Mouse (Mus musculus) intestine, embryonic 14.5 days (tissue): ENCODE results near the gene A2ml1. TPM values are rescaled to one million over a fixed set of nuclear protein-coding genes. Genes with fewer than 3 reads are reported as not detected.

Experiments
- ATAC-seq: fragments of 200-750 bp; cut with Nextera tagmentation; replicated peaks from 2 replicates; pipeline ENCODE4 v1.8.0; 2017; ENCODE audit warnings: low read depth, moderate number of reproducible peaks, moderate TSS enrichment, moderate library complexity; ENCODE audit not compliant: low FRiP score, low TSS enrichment
- DNase-seq: peaks from one replicate; pipeline ENCODE4 v3.0.0-alpha.2; 2018; ENCODE audit warnings: low spot score
- H3K27ac ChIP-seq: fragments of 300-500 bp; sonication (generic); 2 replicates; pipeline ENCODE4 v1.5.1; 2014; ENCODE audit warnings: low read depth, mild to moderate bottlenecking, control low read depth
- H3K27me3 ChIP-seq: fragments of 300-500 bp; sonication (generic); replicated peaks from 2 replicates; pipeline ENCODE4 v1.6.1; 2014; ENCODE audit warnings: low read length, control low read depth; ENCODE audit not compliant: control insufficient read depth, insufficient read depth
- H3K36me3 ChIP-seq: fragments of 300-500 bp; sonication (generic); 2 replicates; pipeline ENCODE4 v1.6.1; 2014; ENCODE audit warnings: low read length, control low read depth; ENCODE audit not compliant: control insufficient read depth, insufficient read depth
- H3K4me1 ChIP-seq: fragments of 300-500 bp; sonication (generic); replicated peaks from 2 replicates; pipeline ENCODE4 v1.6.1; 2014; ENCODE audit warnings: low read length, control low read depth, mixed read lengths; ENCODE audit not compliant: control insufficient read depth, insufficient read depth
- H3K4me2 ChIP-seq: fragments of 300-500 bp; sonication (generic); 2 replicates; pipeline ENCODE4 v1.6.1; 2014; ENCODE audit warnings: low read length
- H3K4me3 ChIP-seq: fragments of 300-500 bp; sonication (generic); 2 replicates; pipeline ENCODE4 v1.5.1; 2014; ENCODE audit warnings: low read depth, low read length, control low read depth, mixed read lengths
- H3K9ac ChIP-seq: fragments of 300-500 bp; sonication (generic); 2 replicates; pipeline ENCODE4 v1.6.1; 2014; ENCODE audit warnings: mild to moderate bottlenecking, low read length
- H3K9me3 ChIP-seq: fragments of 300-500 bp; sonication (generic); 2 replicates; pipeline ENCODE4 v1.6.1; 2016; ENCODE audit warnings: low read length, control low read depth; ENCODE audit not compliant: control insufficient read depth
- WGBS: fragments of 180-500 bp; shearing (Covaris S2); extraction: QIAGEN DNeasy Blood & Tissue Kit; methylation state at CpG from one replicate; pipeline ENCODE4 v1.1.7; 2014; 5-methylcytosine and 5-hydroxymethylcytosine counted together
- polyA plus RNA-seq: library from polyadenylated mRNA; unstranded; fragments of >200 nt; fragmentation: Nextera tagmentation; extraction: Ambion mirVana; gene quantifications from 2 replicates; pipeline ENCODE4 v1.2.1, GENCODE M21; 2014

Gene A2ml1
- polyA plus RNA-seq, 1 experiment from 2014 or later = 2.5 TPM

DNA sequence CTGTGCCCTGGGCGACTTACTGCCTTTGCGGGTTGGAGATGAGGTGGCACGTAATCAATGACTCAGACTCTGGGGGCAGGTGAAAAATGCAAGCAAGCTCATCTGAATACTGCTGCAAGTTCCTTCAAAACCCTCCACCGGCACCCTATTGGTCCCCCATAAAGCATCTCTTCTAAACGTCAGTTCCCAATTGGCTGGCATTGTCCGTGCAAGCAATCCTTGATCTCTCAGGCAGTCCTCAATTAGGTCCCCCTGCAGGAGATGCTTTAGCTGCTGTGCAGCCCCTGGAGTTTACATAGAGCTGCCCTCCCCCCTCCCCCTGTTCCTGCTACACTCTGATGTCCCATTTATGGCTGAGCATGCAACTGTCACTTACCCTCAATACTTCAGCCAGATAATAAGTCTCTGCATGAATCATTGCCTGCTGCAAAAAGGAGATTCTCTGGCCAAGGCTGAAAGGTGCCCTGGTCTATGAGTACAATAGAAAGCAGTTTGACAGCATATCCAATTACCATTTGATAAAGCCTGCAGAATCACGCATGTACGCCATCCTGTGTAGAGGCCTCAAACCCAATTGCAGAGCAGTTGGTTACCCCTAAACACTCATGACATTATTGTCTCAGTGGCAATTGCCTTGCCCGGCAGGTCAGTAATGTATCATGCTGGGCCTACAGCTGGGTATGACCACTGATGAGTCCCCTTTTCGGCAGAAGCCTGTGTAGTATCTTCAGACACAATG, 21.2 kb upstream of the A2ml1 start:
- Histone ChIP-seq H3K4me1 (peaks cover 5% of the 10 kb centered on the region; the same call in 1 of the 2 replicates), H3K36me3 (no peaks in the 10 kb centered on the region), H3K27me3 (no peaks in the 10 kb centered on the region), H3K9me3 (no peaks in the 10 kb centered on the region), H3K4me2 (no peak overlapping the region), H3K9ac (no peak overlapping the region), H3K4me3 (no peak overlapping the region), H3K27ac (no peak overlapping the region)
- 63% methylated on average over 10 of the region's 10 CpGs for WGBS
- DNase-seq (no peak), ATAC-seq (no peak)

DNA sequence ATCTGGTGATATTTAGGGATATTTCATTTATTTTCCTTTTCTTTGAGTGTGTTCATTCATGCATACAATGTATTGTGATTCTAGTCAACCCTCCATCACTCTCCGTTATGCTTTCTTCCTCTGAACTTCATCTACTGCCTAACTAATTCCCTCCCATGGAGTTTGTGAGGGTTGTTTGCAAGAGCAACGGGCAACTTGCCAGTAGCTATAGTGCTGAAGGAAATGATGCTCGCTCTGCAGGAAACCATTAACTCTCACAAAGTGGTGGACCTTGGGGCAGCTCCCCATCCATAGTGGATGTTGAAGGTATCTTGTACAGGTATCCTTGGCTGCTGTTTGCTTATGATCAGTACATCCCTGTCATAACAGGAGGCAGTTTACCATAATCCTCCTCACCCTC, 20.6 kb upstream of the A2ml1 start:
- Histone ChIP-seq H3K9me3 (no peaks in the 10 kb centered on the region), H3K9ac (no peak overlapping the region), H3K4me3 (no peak overlapping the region), H3K4me1 (peaks cover 5% of the 10 kb centered on the region; the same call in 1 of the 2 replicates), H3K27me3 (no peaks in the 10 kb centered on the region), H3K4me2 (no peak overlapping the region), H3K36me3 (no peaks in the 10 kb centered on the region), H3K27ac (no peak overlapping the region)
- ATAC-seq (no peak), DNase-seq (no peak)
- WGBS = 54% methylated on average over 3 of the region's 3 CpGs

DNA sequence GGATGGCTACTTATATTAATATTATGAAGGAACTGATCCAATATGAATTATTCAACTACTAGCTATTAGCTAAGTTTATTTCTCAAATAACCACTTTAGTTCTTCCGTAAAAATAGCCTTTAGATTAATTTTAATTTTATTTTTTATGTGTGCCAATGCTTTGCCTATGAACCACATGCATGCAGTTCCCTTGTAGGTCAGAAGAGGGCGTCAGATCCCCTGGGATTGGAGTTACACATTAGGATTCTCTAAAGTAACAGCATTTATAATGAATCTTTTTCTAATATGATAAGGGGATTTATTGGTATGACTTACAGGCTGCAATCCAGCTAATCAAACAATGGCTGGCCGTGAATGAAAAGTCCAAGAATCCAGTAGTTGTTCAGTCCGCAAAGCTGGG, 18.1 kb upstream of the A2ml1 start:
- DNase-seq = no peak
- Histone ChIP-seq H3K9ac (no peak overlapping the region), H3K36me3 (no peaks in the 10 kb centered on the region), H3K27ac (no peak overlapping the region), H3K9me3 (no peaks in the 10 kb centered on the region), H3K4me1 (no peaks in the 10 kb centered on the region; the same call in 1 of the 2 replicates), H3K27me3 (no peaks in the 10 kb centered on the region), H3K4me3 (no peak overlapping the region), H3K4me2 (no peak overlapping the region)
- WGBS = 62% methylated on average over 4 of the region's 4 CpGs
- ATAC-seq = no peak

DNA sequence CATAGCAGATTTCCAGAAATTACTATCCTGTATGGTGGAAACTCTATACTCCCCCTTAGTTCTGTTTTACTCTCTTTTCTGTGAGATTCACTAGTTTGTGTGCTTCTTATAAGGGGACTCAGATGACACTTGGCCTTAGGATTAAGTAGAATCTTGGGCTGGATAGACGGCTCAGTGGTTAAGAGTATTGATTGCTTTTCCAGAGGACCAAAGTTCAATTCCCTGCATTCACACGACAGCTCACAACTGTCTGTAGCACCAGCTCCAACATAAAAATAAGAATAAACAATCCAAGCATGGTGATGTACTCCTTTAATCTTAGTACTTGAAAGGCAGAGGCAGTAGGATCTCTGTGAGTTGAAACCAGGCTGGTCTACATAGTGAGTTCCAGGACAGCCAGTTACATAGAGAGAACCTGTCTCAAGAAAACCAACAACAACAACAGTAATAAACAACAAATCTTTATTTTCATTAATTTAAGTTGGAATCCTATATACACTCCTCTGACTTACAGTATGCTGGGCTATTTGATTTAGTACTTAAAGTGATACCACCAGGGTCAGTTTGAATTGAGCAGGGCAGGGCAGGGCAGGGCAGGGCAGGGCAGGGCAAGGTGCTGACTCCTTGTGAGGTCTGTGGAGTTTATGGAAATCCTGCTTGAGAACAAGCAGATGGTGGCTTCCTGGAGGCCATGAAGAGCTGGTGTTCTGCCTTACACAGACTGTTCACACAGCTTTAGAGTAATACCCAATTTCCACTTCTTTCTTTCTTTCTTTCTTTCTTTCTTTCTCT, 17.0 kb upstream of the A2ml1 start:
- Histone ChIP-seq H3K36me3 (no peaks in the 10 kb centered on the region), H3K4me2 (no peak overlapping the region), H3K9ac (no peak overlapping the region), H3K9me3 (no peaks in the 10 kb centered on the region), H3K27me3 (no peaks in the 10 kb centered on the region), H3K27ac (0 out of 2 replicates have a peak overlapping the region, but pooled peaks have one; percentile 16), H3K4me1 (no peaks in the 10 kb centered on the region; the same call in 1 of the 2 replicates), H3K4me3 (no peak overlapping the region)
- 39% methylated on average over 2 of the region's 2 CpGs for WGBS
- ATAC-seq (0 out of 2 replicates have a peak, but pooled peaks have one; percentile 34), DNase-seq (no peak)

DNA sequence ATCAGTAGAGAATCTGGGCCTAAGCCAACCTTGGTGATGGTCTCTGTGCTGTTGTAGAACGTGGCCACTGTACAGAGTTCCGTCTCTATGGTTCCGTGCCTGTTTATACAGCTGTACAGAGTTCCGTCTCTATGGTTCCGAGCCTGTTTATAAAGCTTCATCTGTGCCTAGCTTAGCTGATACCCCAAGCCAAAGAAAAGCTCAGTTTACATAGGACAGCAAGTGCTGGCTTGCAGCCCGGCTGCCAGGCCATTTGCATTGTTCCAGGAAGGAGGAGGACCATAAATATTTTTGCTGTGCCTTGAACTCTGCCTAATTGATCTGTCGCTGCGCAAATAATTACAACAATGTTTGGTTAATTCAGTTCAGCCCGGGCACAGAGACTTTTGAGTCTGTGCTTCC, 15.7 kb upstream of the A2ml1 start:
- Histone ChIP-seq H3K9me3 (no peaks in the 10 kb centered on the region), H3K36me3 (no peaks in the 10 kb centered on the region), H3K27ac (peak overlapping the region; percentile 63), H3K4me1 (no peaks in the 10 kb centered on the region; the same call in 1 of the 2 replicates), H3K27me3 (no peaks in the 10 kb centered on the region), H3K4me3 (peak overlapping the region; percentile 22; the same call in 1 of the 2 replicates), H3K9ac (0 out of 2 replicates have a peak overlapping the region, but pooled peaks have one; percentile 25), H3K4me2 (peak overlapping the region; percentile 40)
- peak; percentile 70 for DNase-seq
- WGBS = 4% methylated on average over 9 of the region's 9 CpGs
- peak; percentile 90 for ATAC-seq

DNA sequence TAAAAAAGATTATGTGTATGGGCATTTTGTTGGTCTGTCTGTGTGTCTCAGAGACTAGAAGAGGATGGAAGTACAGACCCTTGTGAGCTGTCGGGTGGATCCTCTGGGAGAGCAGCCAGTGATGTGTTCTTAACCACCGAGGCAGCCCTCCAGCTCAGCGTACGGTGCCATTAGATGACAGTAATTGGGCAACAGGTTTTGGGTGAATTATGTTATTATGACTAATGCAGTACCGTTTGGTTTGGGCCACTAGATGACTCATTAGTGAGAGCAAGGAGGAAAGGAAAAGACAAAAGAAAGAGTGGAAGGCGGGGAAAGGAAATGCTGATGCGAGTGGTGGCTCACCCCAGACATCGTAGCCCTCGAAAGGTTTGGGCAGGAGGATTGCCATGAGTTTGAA, 13.2 kb upstream of the A2ml1 start:
- no peak for DNase-seq
- H3K27me3 ChIP-seq = no peaks in the 10 kb centered on the region
- H3K4me1 ChIP-seq = no peaks in the 10 kb centered on the region; the same call in 1 of the 2 replicates
- no peak overlapping the region for H3K4me3 ChIP-seq
- 83% methylated on average over 9 of the region's 9 CpGs for WGBS
- no peak overlapping the region for H3K27ac ChIP-seq
- no peaks in the 10 kb centered on the region for H3K36me3 ChIP-seq
- no peak overlapping the region for H3K4me2 ChIP-seq
- no peak overlapping the region for H3K9ac ChIP-seq
- no peaks in the 10 kb centered on the region for H3K9me3 ChIP-seq
- ATAC-seq = no peak

DNA sequence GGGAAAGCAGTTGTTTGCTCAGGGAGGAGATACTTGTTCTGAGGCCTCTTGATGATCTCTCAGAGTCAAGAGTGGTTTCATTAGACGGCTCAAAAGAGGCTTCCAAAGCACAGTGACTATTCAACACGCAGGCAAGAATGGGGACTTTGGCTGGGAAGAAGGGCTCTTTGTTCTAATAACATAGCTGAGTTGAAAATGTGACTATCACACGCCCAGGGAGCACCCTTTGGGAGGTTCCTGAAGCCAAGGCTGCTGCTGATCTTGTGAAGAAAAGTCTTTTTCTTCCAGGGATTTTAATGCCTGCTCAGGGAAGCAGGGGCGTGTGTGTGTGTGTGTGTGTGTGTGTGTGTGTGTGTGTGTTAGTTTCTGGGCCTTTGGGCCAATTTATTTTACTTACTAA, 8.0 kb upstream of the A2ml1 start:
- ATAC-seq = no peak
- no peaks in the 10 kb centered on the region for H3K9me3 ChIP-seq
- no peaks in the 10 kb centered on the region for H3K36me3 ChIP-seq
- no peak overlapping the region for H3K4me2 ChIP-seq
- H3K27ac ChIP-seq = no peak overlapping the region
- H3K9ac ChIP-seq = no peak overlapping the region
- DNase-seq = no peak
- H3K4me1 ChIP-seq = no peaks in the 10 kb centered on the region
- H3K27me3 ChIP-seq = no peaks in the 10 kb centered on the region
- WGBS = 62% methylated on average over 4 of the region's 4 CpGs
- no peak overlapping the region for H3K4me3 ChIP-seq

DNA sequence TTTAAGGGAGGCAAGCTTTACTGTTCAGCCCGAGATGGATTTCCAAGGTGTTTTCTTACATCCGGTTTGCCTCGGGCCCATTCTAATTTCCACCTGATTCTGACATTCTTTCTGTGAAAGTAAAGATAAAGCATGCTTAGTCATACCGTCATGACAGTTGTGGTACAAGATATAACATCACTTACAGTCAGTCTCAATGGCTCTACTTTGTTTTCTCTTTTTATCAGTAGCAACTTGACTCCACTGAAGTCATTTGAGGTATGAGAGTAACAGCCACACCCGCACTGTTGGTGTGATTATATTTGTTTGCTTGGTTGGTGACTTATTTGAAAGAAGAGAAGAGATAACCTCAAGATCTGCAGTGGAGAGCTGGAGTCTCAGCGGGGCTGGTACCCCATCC, 6.2 kb upstream of the A2ml1 start:
- no peak overlapping the region for H3K4me3 ChIP-seq
- H3K36me3 ChIP-seq = no peaks in the 10 kb centered on the region
- no peak overlapping the region for H3K27ac ChIP-seq
- ATAC-seq (no peak), DNase-seq (no peak)
- no peaks in the 10 kb centered on the region for H3K9me3 ChIP-seq
- WGBS = 74% methylated on average over 6 of the region's 6 CpGs
- H3K9ac ChIP-seq = no peak overlapping the region
- H3K27me3 ChIP-seq = no peaks in the 10 kb centered on the region
- H3K4me1 ChIP-seq = no peaks in the 10 kb centered on the region
- no peak overlapping the region for H3K4me2 ChIP-seq
